Mouse (Mus musculus) heart, embryonic 10.5 days (tissue): ENCODE data around the gene Rab22a. TPM values are rescaled to one million over a fixed set of nuclear protein-coding genes. Genes with fewer than 3 reads are reported as not detected.
"Not testable (repeated sequence)": the region's sequence is repeated elsewhere in the genome, so short reads cannot be mapped to it uniquely, and the experiment has no call there.

Source experiments
- DNase-seq: peaks from one replicate; pipeline ENCODE4 v3.0.0-alpha.2; 2017; ENCODE audit warnings: low spot score
- H3K27ac ChIP-seq: fragments of 300-500 bp; sonication (generic); 2 replicates; pipeline ENCODE4 v1.5.1; 2016; ENCODE audit warnings: mild to moderate bottlenecking
- H3K27me3 ChIP-seq: fragments of 300-500 bp; sonication (generic); 2 replicates; pipeline ENCODE4 v1.6.1; 2016; ENCODE audit warnings: mild to moderate bottlenecking; ENCODE audit not compliant: poor library complexity, insufficient read depth, severe bottlenecking
- H3K36me3 ChIP-seq: fragments of 300-500 bp; sonication (generic); 2 replicates; pipeline ENCODE4 v1.6.1; 2016; ENCODE audit warnings: mild to moderate bottlenecking, moderate library complexity
- H3K4me1 ChIP-seq: fragments of 300-500 bp; sonication (generic); 2 replicates; pipeline ENCODE4 v1.6.1; 2016; ENCODE audit warnings: mild to moderate bottlenecking
- H3K4me3 ChIP-seq: fragments of 300-500 bp; sonication (generic); 2 replicates; pipeline ENCODE4 v1.5.1; 2016; ENCODE audit warnings: mild to moderate bottlenecking, moderate library complexity
- H3K9me3 ChIP-seq: fragments of 300-500 bp; sonication (generic); 2 replicates; pipeline ENCODE4 v1.6.1; 2016; ENCODE audit warnings: mild to moderate bottlenecking, moderate library complexity
- WGBS: fragments of 180-500 bp; shearing (Covaris S2); methylation state at CpG from one replicate; pipeline ENCODE4 v1.1.7; 2016; 5-methylcytosine and 5-hydroxymethylcytosine counted together
- polyA plus RNA-seq: library from polyadenylated mRNA; unstranded; fragments of >200 nt; fragmentation: Nextera tagmentation; extraction: Ambion mirVana; gene quantifications from 2 replicates; pipeline ENCODE4 v1.2.1, GENCODE M21; 2016

Gene Rab22a
- polyA plus RNA-seq, result 33.0 and 33.9 TPM in 2 replicates

DNA sequence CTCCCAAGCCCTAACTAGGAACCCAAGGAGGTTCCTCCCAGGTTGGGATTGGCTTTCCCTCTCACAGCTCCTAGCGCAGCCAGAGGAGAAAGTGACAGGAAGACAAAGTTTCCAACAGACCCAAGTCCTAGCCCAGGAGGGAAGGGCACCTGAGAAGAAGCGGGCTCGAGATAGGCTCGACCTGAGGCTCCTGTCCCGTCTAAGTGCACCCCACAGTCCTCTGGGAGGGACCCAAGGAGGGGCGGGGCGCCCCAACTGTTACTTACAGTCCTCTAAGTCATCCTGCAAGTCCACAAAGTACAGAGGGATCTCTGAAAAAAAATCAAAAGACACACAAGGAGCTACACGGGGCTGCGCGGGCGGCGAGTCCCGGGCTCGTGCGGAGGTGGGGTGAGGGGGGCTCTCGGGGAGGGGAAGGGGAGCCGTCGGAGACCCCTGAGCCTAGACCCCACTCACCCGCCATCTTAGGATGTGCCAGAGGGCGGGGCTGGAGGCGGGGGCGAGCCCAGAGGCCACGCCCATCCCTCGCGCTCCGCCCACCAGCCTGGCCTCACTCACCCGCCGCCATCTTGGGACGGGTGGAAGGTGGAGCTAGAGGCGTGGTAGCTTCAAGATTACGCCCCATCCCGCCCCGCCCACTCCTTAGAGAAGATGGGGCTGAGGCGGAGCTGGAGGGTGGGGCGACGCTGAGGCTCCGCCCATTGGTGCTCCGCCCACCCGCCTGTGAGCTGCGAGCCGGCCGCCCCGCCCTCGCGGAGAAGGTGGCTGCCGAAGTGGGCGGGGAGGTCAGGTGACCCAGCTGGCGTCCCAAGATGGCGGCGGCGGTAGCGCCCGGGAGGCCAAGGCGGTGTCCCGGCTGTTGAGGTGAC is at the start of gene Rab22a:
Gene Rab22a (plus strand): TSS at position 704 of the 869 bp plus-strand sequence.
- H3K27me3 ChIP-seq, result no peaks in the 10 kb centered on the region
- H3K9me3 ChIP-seq, result no peaks in the 10 kb centered on the region
- H3K27ac ChIP-seq, result peak within 1 kb of the TSS; percentile 98
- H3K36me3 ChIP-seq, result peaks cover 30% of the 10 kb centered on the region
- WGBS, result 2% methylated on average over 48 of the region's 55 CpGs
- peak; percentile 100 for DNase-seq
- H3K4me1 ChIP-seq, result peaks cover 35% of the 10 kb centered on the region
- peak within 1 kb of the TSS; percentile 98 for H3K4me3 ChIP-seq

DNA sequence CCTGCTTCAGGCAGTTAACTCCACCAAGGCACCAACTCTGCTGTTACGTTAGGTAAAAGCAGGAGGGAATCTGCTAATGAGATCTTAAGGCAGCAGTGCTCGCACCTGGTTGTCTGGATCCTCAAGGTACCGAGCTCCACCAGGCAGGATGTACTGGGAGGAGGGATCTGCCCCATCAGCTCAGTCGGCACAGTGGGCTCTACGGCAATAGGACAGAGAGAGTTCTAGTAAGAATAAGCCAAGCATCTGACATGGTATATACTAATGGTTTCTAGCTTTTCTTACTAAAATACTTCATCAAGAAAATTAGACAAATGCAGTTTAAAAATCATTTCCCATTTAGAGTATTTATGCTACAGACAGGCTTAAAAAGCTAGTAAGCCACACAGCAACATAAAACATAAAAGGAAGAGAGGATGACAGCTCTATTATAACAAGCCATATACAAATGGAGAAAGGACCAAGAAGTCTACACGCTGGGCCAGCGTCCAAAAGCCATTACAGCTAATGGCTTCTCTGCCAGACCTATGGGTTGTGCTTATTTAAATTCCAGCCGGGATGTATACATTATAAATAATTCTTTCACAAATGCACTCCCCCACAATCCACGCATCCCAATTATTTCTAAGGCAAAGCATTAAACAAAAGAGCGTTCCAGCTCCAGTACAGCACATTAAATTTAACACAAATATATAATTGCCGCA is 44.0 kb upstream of the Rab22a start:
- peaks cover 12% of the 10 kb centered on the region for H3K36me3 ChIP-seq
- DNase-seq, result no peak
- H3K9me3 ChIP-seq, result no peaks in the 10 kb centered on the region
- 90% methylated on average over 11 of the region's 11 CpGs for WGBS
- no peak overlapping the region for H3K4me3 ChIP-seq
- H3K4me1 ChIP-seq, result peaks cover 7% of the 10 kb centered on the region; the same call in 1 of the 2 replicates
- no peaks in the 10 kb centered on the region for H3K27me3 ChIP-seq
- H3K27ac ChIP-seq, result no peak overlapping the region

DNA sequence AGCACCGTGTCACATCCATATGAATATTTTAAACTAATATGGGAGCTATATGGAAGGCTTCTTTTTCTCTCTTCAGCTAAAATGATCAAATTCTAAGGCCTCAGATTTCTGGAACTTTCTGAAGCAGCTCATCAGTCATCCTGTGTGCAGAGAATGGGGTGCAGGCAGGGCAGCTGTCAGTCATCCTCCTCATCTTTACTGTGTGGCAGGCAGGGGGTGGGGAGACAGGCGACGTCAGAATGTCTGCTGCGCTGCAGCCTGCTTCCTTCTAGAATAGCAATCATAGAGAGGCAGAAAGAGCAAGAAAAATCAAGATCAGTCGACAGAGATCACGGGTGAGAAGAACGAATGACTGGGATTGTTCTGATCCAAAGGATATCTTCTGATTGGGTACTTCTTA is 43.4 kb upstream of the Rab22a start:
- no peaks in the 10 kb centered on the region for H3K9me3 ChIP-seq
- no peaks in the 10 kb centered on the region for H3K27me3 ChIP-seq
- 86% methylated on average over 7 of the region's 7 CpGs for WGBS
- H3K36me3 ChIP-seq, result peaks cover 9% of the 10 kb centered on the region
- DNase-seq, result no peak
- H3K4me3 ChIP-seq, result no peak overlapping the region
- H3K27ac ChIP-seq, result no peak overlapping the region
- peaks cover 6% of the 10 kb centered on the region; the same call in 1 of the 2 replicates for H3K4me1 ChIP-seq

DNA sequence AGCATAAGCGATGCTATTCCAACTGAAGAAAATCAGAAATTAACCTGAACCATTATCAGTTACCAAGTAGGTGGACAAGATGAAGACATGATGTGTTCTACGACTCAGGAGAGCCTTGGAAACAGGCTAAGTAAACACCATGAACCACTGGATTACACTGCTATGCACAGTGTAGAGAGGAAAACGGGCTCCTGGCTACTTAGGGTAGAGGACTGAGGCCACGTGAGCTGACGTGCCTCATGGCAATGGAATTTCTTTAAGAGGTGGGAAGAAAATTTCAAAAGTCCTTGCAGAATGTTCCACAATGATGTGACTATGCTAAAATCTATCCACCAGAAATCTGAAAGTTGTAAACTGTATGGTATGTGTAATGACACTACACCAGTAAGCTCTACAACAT is 40.4 kb upstream of the Rab22a start:
- no peaks in the 10 kb centered on the region for H3K9me3 ChIP-seq
- 89% methylated on average over 5 of the region's 5 CpGs for WGBS
- H3K27ac ChIP-seq, result no peak overlapping the region
- no peak for DNase-seq
- H3K4me1 ChIP-seq, result peaks cover 6% of the 10 kb centered on the region; the same call in 1 of the 2 replicates
- no peaks in the 10 kb centered on the region for H3K27me3 ChIP-seq
- peaks cover 9% of the 10 kb centered on the region for H3K36me3 ChIP-seq
- H3K4me3 ChIP-seq, result no peak overlapping the region

DNA sequence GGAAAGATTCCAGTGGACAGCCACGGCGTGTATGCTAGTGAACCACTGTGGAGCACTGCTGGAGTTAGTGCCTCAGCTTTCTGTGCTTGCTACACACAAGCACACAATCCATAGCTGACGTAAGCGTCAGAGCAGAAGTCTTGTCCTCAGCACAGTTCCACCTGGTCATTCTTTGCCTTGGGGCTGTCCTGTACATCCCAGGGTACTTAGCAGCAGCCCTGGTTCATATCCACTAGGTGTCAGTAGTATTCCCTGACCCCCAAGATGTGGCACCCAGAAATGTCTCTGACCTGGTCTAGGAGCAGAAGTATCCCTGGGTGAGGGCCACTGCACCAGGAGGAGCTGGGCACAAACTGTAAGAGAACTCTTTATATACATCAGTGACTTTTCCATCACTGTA is 38.9 kb upstream of the Rab22a start:
- H3K4me1 ChIP-seq, result peaks cover 10% of the 10 kb centered on the region
- WGBS, result 89% methylated on average over 4 of the region's 4 CpGs
- no peak overlapping the region for H3K27ac ChIP-seq
- no peaks in the 10 kb centered on the region for H3K36me3 ChIP-seq
- H3K9me3 ChIP-seq, result no peaks in the 10 kb centered on the region
- H3K4me3 ChIP-seq, result no peak overlapping the region
- no peaks in the 10 kb centered on the region for H3K27me3 ChIP-seq
- DNase-seq, result no peak

DNA sequence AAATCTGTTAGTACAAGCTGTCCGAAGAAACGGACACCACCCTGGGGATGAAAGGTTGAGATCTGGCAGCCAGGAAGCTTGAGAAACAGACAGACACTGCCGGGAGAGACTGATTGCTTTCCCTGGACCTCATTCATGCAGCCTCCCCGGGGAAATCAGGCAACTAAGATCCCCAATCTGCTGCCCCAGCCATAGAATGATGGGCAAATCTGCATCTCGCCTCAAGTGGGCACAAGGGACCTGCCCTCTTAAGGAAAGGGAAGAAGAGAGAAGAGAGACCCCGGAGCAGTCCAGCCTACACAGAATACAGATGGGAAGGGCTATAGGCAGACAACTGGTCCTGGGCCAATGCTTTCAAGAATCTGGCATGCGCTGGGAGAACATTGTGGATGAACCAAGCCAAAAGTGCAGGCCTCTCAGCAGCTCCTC is 37.4 kb upstream of the Rab22a start:
- Histone ChIP-seq H3K27ac (no peak overlapping the region), H3K27me3 (no peaks in the 10 kb centered on the region), H3K36me3 (no peaks in the 10 kb centered on the region), H3K4me3 (no peak overlapping the region), H3K9me3 (no peaks in the 10 kb centered on the region), H3K4me1 (peaks cover 10% of the 10 kb centered on the region)
- WGBS, result 65% methylated on average over 7 of the region's 7 CpGs
- DNase-seq, result no peak

DNA sequence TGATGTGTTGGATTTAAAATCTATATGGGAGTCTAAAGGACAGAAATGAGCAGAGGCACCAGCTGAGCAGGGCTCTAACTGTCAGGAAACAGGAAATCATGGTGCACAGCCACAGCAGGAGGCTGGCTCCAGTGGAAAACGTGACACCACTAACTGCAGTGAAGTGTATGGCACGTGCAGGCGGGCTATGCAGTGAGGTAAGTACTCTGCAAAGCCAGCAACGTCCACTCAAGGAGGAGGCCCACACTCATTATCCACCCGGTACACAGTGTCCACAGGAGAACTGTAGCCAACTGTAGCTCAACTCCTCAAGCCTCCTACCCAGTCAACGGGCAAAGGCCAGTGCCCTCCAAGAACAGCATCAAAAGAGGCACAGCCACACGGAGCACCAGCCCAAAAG is 34.9 kb upstream of the Rab22a start:
- WGBS, result 77% methylated on average over 7 of the region's 7 CpGs
- H3K27ac ChIP-seq, result no peak overlapping the region

DNA sequence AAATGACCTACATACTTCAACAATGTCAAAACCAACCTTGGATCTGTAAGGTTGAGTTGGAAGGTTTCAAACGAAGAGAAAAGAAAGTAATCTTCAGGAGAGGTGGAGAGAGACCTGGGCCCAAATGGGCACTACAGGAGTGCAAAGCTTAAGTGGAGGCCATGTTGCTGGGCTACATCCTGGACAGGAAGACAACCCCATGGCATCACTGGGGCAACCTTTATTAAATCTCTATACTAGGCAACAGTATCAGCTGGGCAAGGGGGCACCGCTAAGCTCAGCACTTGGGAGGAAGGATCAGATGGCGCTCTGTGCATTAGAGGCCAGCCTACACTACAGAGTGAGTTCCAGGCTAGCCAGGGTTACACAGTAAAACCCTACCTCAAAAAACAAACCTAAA is 33.8 kb upstream of the Rab22a start:
- Histone ChIP-seq H3K4me3 (no peak overlapping the region), H3K36me3 (no peaks in the 10 kb centered on the region), H3K27me3 (no peaks in the 10 kb centered on the region), H3K27ac (no peak overlapping the region), H3K9me3 (no peaks in the 10 kb centered on the region), H3K4me1 (peaks cover 16% of the 10 kb centered on the region)
- WGBS, result 88% methylated on average over 3 of the region's 3 CpGs
- no peak for DNase-seq

More for the DNA sequence above, 34.9 kb upstream of the Rab22a start:
- no peaks in the 10 kb centered on the region for H3K36me3 ChIP-seq
- no peak overlapping the region for H3K4me3 ChIP-seq
- peaks cover 16% of the 10 kb centered on the region for H3K4me1 ChIP-seq
- no peaks in the 10 kb centered on the region for H3K27me3 ChIP-seq
- H3K9me3 ChIP-seq, result no peaks in the 10 kb centered on the region
- DNase-seq, result no peak

DNA sequence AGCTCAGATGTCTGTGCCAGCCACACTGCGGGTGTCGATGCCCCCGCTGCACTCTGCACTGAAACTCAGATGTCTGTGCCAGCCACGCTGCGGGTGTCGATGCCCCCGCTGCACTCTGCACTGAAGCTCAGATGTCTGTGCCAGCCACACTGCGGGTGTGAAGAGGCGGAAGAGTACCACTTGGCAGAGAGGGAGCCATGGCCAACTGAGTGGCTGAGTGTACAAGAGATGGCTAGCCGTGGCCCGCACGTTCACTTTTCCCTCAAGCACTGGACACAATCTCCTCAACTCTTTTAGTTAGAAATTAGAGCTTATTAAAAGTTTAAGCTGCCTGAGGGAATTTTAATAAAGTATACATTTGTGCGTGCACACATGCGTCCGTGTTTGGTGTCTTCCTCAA is 25.5 kb upstream of the Rab22a start:
- not testable (repeated sequence) for H3K27me3 ChIP-seq, H3K36me3 ChIP-seq, H3K27ac ChIP-seq, H3K4me1 ChIP-seq, H3K4me3 ChIP-seq, DNase-seq, H3K9me3 ChIP-seq
- WGBS, result 92% methylated on average over 15 of the region's 15 CpGs

DNA sequence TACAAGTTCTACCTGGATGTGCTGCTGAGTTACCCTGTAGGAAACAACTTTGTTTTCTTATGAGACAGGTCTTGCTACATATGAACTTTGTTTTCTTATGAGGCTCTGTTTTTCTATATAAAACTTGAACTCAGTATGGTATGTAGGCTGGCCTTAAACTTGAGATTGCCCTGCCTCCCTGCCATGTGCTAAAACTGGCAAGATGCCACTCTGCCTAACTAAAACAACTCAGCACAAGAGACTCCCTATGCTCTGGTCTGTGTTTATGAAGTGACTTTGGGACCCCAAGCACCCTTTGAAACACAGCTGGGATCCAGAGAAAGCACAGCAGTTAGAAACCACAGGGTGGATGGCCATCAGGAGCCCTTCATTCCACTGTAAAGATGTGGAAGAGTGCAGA is 18.2 kb upstream of the Rab22a start:
- no peak overlapping the region for H3K27ac ChIP-seq
- peaks cover 12% of the 10 kb centered on the region; the same call in 1 of the 2 replicates for H3K36me3 ChIP-seq
- no peaks in the 10 kb centered on the region for H3K9me3 ChIP-seq
- H3K27me3 ChIP-seq, result no peaks in the 10 kb centered on the region
- H3K4me3 ChIP-seq, result no peak overlapping the region
- no peak for DNase-seq
- no peaks in the 10 kb centered on the region for H3K4me1 ChIP-seq

DNA sequence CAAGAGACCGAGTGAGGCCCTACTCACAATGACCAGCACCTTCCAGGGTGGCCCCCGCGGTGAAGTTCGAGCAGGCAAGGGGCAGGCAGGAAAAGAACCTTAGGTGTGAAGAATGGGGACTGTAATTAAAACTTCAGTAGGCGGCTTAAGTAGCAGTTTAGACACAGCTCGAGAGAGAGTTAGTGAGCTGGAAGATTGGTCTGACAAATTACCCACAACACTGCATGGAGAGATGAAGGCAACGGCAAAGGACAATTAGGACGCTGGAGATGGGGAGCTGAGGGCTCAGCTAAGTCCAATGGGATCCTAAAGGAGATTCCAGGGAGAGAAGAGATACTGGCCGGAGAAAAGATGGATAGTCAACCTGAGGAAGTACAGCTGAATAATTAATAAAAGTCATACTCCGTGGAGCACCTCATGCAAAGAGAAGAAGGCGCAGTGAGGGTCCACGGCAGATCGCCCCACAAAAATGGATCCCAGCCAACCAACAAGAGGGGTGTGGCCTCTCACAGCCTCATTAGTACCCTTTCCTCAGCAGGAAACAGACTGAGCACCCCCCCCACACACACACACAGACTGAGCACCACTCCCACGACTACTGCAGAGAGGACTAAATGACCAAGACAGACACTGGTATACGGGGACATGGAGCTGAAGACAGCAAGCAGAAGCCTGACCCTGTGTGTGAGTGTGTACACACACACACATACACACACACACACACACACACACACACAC is 17.1 kb upstream of the Rab22a start:
- Histone ChIP-seq H3K4me1 (no peaks in the 10 kb centered on the region), H3K27me3 (no peaks in the 10 kb centered on the region), H3K36me3 (peaks cover 16% of the 10 kb centered on the region; the same call in 1 of the 2 replicates), H3K4me3 (no peak overlapping the region), H3K9me3 (no peaks in the 10 kb centered on the region), H3K27ac (no peak overlapping the region)
- DNase-seq, result no peak
- WGBS, result 79% methylated on average over 15 of the region's 15 CpGs

DNA sequence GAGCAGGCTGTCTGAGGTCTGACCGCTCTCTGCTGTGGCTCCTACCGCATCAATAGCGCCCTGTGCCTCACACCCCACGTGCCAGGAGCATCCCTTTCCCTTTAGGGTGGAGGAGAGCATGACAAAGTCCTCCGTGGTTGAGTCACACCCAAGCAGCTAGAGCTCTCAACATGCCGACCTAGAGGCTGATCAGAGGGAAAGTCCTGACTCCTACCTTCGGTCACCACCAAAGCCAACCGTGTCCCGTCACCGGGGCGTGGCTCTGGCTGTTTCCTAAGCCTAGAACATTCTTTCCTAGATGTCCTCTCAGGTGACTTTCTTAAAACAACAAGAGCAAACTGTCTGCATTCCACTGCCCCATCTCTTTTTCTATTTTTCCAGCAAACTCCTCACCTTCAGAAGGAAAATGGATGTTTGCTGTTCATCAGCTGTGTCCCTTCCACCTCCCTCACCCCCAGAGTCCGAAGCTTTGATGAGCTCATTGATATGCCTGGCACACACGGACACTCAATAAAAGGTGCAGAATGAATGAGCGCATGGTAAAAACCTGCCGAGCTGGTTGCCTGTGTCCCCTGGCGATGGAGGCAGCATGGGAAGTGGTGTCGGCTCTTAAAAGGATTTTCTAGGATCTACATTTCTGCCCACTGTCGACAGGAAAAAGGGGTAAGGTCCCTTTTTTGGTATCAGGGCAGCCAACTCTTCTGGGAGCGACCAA is 12.2 kb upstream of the Rab22a start:
- H3K27me3 ChIP-seq, result no peaks in the 10 kb centered on the region
- no peak overlapping the region for H3K4me3 ChIP-seq
- H3K36me3 ChIP-seq, result peaks cover 24% of the 10 kb centered on the region
- H3K27ac ChIP-seq, result no peak overlapping the region
- no peak for DNase-seq
- no peaks in the 10 kb centered on the region for H3K9me3 ChIP-seq
- H3K4me1 ChIP-seq, result 0 out of 2 replicates have a peak, but pooled peaks cover 3% of the 10 kb centered on the region
- WGBS, result 87% methylated on average over 19 of the region's 19 CpGs
